Mouse (Mus musculus) urinary bladder, postnatal 36 days (tissue): ENCODE results near the gene Gm37240.

ENCODE experiments used
- DNase-seq, 2 experiments: peaks; one replicate each; pipeline ENCODE4 v3.0.0; 2022; ENCODE audit warnings: low spot score in 2 of 2, mixed read lengths in 1 of 2

Gene Gm37240

GRCm38 (mm10) chr3:85048569-85048968 lies 838.7 kb downstream of the Gm37240 start:
- DNase-seq, result no peak

- no peak for DNase-seq
Measured at GRCm38 (mm10) chr3:85043679-85044218, 843.6 kb downstream of the Gm37240 start.

DNA sequence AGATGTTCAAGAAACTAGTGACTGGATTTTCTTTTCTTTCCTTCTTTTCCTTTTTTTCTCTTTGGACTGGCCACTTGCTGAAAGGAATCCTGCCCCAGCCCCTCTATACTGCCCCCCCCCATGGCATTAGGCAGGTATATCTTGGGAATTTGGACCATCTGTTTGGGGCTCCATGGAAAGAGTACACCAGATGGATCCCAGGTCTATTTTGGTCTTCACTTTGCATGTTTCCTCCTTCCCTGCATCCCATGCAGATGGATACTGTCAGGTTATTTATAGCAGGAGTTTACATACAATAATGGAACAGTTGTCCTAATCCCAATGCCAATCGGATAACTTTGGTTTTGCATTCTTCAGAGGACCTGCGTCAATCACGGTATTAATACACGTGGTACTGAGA lies 845.2 kb downstream of the Gm37240 start:
- no peak for DNase-seq

DNA sequence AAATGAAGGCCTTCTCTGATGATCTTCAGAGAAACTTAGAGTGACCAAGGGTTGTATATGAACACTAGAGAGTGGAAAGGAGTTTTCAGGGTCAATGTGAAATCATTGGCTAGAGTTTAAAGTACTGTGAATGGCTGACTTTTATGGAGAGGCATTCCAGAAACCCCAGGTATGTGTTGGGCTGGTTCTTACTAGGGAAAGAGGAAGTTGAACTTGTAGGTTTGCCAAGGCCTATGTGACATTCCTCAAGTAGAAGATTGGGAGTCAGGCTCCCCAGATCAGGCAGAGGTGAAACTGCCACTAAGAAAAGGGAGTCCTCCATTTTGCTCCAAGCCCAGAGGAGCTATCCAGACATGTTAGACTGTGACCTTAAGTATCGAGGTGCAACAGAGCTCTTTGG lies 858.2 kb downstream of the Gm37240 start:
- no peak for DNase-seq

DNA sequence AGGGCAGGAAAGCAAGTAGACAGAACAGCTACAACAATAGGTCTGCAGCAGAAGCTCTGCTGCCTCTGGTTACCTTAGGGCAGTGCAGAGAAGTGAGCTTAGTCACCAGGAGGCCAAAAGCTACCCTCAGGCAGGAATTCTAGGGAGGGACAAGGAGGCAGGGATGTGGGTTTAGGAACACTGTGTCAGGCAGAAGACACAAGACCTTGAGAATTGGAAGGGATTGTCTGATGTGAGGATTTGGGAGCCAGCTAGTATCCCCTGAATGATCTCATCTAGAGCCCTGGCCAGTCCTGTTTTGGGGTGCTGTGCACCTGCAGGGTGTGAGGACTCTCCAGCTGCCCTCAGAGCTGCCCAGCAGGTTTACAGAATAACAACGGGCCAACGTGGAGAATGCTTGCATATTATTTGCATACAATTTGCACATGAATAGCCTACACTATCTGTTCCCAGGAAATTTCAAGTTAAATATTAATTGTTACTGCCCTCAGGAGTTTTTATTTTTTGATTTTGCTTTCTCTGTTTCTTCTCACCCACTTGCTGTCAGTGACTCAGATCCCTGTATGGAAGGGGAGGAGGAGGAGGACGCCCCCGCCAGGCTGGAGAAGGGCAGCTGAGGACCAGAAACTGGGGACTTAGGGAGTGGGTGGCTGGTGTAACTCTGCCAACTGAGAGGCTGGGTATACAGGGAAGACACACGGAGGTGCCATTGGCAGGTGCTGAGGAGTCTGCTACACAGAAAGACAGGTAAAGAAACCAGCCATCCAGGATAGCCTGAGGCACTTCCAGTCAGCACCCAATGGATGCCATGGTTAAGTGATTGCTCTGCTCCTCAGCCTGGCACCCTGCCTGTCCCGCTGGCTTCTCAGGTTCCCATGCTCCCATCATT lies 862.3 kb downstream of the Gm37240 start:
- no peak for DNase-seq

DNA sequence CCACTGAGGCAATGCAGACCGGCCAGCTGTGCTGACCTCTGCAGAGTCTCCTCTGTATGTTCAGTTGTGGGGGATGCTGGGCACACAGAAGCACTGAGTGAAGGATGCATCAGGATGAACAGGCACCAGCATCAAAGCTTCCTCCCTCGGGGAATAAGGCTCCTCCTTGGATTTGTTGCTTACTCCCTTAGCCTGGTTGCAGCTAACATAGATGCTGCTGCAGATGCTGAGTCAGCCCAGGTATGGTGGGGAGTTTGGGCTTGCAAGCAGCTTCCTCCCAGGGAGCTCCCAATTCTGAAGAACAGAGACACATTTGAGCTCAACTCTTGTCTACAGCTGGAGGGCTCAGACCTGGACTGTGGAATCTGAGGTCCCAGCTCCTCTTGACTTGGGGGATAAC lies 863.1 kb downstream of the Gm37240 start:
- no peak for DNase-seq

GRCm38 (mm10) chr3:85022800-85023199 lies 864.5 kb downstream of the Gm37240 start:
- DNase-seq, result no peak

- no peak for DNase-seq
Measured at GRCm38 (mm10) chr3:85021816-85022215, 865.5 kb downstream of the Gm37240 start.

DNA sequence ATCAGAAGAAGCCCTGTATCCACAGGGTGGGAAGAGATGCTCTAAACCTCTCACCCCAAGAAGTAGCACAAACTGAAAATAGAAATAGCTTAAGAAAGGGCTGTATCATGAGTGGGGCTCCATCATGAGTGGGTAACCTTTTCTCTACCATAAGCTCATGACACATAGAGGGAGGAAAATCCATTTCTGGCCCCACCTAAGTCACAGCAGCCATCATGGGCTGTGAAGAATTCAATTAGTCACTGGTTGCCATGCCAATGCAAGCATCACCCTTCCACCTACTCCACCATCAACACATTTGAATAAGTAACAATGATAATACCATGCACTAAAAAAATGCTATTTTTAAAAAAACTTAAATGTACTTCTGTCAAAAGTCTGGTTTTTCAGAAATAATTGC lies 867.2 kb downstream of the Gm37240 start:
- DNase-seq, result no peak

- no peak for DNase-seq
Measured at GRCm38 (mm10) chr3:85015667-85016066, 871.7 kb downstream of the Gm37240 start.

- no peak for DNase-seq
Measured at GRCm38 (mm10) chr3:85012889-85013288, 874.4 kb downstream of the Gm37240 start.

- DNase-seq, result no peak
Measured at GRCm38 (mm10) chr3:85005257-85005656, 882.1 kb downstream of the Gm37240 start.

DNA sequence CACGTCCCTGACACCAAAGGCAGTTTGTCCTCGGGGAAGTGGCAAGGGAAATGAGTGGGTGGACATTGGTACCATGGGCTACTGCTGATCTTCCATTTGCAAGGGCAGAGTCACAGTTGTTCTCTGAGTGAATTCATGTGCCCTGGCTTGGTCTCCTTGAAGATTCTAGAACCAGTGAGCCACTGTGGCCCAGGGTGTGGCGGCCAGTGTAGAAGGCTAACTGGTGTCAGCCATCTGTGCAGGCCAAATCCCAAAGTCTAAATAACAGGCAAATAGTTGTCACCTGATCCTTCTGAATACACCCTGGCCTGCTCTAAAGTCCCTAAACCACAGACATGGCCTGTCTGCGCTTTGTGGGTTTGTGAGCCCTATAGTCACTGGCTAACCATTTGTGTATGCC lies 898.4 kb downstream of the Gm37240 start:
- DNase-seq, result no peak

DNA sequence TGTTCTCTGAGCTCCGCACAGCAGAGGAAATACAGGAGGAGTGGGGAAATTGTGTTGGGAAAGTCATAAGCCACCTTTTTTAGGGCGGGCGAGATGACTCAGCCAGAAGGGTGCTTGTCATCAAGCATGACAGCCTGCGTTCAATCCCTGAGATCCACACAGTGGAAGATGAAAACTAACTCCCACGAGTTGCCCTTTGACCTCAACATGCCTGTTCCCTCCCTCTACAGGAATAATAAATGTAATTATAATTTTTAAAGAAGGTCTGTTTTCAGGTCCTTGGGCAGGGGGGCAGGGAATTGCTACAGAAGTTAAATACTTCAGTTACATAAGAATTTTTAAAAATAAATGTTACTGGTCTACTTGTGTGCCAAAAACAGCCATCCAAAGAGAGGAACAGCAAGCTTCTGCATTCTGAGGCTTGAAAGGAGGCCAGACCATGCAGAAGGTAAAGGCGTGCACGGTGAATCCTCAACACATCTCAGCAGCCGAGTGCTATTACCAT lies 902.1 kb downstream of the Gm37240 start:
- DNase-seq, result no peak

DNA sequence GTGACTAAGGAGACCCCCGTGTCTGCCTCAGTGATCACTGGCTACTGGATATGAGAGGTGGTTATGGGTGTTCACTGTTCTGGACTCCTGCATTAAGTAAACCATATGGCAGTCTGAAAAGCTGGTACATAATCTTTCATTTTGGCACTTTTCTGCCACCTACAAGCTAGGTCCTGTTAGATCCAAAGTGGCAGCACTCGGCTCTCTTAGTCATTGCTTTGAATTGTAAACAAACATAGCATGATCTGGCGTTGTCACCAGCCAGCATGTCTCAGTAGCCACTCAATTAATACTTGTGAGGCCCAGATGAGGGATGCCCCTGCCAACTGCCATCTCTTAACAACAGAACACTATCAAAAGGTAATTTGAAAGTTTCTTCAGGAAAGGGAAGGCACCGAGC lies 904.6 kb downstream of the Gm37240 start:
- DNase-seq, result no peak

GRCm38 (mm10) chr3:84980158-84980557 lies 907.2 kb downstream of the Gm37240 start:
- DNase-seq, result no peak

GRCm38 (mm10) chr3:84978676-84979075 lies 908.6 kb downstream of the Gm37240 start:
- no peak for DNase-seq

DNA sequence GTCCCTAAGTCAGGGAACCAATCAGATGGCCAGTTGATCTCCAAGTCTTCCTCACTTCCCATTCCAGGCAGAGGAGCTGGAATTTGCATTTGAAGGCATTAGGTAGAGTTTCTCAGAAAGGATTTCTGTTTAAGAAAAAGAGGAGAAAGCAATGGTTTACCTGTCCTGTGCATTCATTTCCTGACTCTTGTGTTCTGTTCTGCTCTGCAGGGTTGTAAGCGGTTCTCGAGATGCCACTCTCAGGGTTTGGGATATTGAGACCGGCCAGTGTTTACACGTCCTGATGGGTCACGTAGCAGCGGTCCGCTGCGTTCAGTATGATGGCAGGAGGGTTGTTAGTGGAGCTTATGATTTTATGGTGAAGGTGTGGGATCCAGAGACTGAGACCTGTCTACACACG lies 913.1 kb downstream of the Gm37240 start:
- DNase-seq, result no peak

DNA sequence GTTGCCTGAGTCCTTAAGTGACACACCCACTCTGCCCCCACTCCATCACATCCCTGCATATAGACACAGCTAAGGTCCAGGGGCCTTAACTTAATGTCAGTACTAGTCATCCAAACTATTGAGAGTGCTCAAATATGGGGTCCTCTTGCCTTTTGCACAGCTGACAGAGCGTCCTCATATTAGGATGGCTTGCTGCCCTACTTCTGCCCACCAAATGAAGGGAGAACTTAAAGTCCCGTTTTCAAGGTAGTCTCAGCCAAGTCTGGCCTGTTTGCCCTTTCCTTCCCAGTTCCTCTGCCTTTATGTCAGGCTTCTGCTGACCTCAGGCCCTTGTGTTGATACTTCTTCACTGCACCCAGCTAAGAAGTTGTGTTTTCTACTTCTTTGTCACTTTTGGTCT lies 914.4 kb downstream of the Gm37240 start:
- DNase-seq, result no peak

DNA sequence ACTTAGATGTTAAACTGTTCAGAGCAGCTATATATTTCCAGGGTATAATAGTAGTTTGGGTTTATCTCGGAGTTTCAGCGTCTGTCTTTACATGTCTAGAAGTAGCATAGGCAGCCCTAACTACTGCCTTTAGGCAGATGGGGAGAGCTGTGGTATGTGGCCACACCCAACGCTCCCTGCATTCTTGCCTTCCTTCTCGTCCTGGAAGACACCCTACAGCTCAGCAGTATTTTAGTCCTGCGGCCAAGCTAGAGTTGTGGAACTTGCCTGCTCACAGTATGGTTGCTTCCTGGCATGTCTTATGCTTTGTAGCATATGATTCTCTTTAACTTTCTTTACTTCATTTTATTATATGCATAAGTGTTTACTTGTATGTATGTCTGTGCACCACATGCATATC lies 915.8 kb downstream of the Gm37240 start:
- DNase-seq, result no peak

DNA sequence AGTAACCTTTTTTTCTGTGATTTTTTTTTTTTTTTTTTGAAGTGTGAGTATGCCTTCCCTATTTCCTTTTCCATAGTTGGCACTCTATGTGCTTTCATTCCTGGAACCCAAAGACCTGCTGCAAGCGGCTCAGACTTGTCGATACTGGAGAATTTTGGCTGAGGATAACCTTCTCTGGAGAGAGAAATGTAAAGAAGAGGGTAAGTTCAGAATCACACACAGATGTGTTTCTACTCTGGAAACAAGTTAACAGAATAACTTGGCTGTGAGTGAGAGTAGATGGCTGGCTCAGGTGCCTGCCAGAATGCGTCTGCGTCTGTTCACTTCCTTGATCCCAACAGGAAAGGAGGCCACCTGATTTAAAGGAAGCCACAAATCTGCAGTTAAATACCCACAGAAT lies 920.0 kb downstream of the Gm37240 start:
- no peak for DNase-seq

DNA sequence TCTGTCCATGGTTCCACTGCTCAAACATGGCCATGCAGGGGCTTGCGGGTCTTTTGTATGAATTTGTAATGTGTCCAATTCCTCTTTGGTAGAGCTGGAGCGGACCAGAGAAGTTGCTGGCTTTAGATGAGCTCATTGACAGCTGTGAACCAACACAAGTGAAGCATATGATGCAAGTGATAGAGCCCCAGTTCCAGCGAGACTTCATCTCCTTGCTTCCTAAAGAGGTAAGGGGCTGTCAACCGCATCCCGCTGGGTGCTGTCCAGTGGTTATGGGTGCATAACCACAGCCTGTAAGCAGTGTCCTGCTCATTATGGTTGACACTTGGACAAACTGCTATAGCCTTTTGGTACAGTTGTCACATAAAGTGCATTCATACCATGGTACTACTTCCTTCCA lies 922.2 kb downstream of the Gm37240 start:
- DNase-seq, result no peak

- no peak for DNase-seq
Measured at GRCm38 (mm10) chr3:84955857-84956256, 931.5 kb downstream of the Gm37240 start.
